Mouse (Mus musculus) CH12.LX (cell line): Measurements from ENCODE around the gene Lefty2. TPM values are rescaled to one million over a fixed set of nuclear protein-coding genes. Genes with fewer than 3 reads are reported as not detected.

Experiments used
- DNase-seq: peaks from one replicate; pipeline ENCODE4 v3.0.0-alpha.2; 2013; ENCODE audit errors: extremely low read depth
- H3K27ac ChIP-seq: 2 replicates; pipeline ENCODE4 v1.5.1; 2012; ENCODE audit warnings: low read depth, mild to moderate bottlenecking, control low read depth, moderate library complexity; ENCODE audit not compliant: insufficient read depth
- H3K27me3 ChIP-seq: replicated peaks from 2 replicates; pipeline ENCODE3; 2012; ENCODE audit warnings: inconsistent platforms
- H3K36me3 ChIP-seq, 2 experiments: replicated peaks in 1 of 2; 2 replicates each; pipeline versions ENCODE3 to v1.6.1; 2012; ENCODE audit warnings: inconsistent platforms in 1 of 2, low read length in 1 of 2, mild to moderate bottlenecking in 1 of 2, mixed read lengths in 1 of 2, moderate library complexity in 1 of 2; ENCODE audit not compliant: control insufficient read depth in 1 of 2, insufficient read depth in 1 of 2
- H3K4me1 ChIP-seq, 2 experiments: 2 replicates each; pipeline ENCODE4 v1.6.1; 2012; ENCODE audit warnings: inconsistent platforms in 1 of 2, moderate library complexity in 1 of 2; ENCODE audit not compliant: insufficient read depth in 2 of 2, control insufficient read depth in 1 of 2
- H3K4me2 ChIP-seq: 2 replicates; pipeline ENCODE4 v1.6.1; 2012; ENCODE audit warnings: low read depth, mild to moderate bottlenecking, control low read depth; ENCODE audit not compliant: poor library complexity, insufficient read depth, severe bottlenecking
- H3K4me3 ChIP-seq, 3 experiments: fragments of 150-350 bp in 1 of 3; sonication (generic) in 1 of 3; replicated peaks in 1 of 3; 2 replicates each; pipeline versions ENCODE3 to v1.5.1; 2011 to 2012; ENCODE audit warnings: low read depth in 2 of 3, low read length in 2 of 3, mild to moderate bottlenecking in 2 of 3, moderate library complexity in 2 of 3, control low read depth in 1 of 3, improper control_type of control experiment in 1 of 3, inconsistent platforms in 1 of 3, mixed read lengths in 1 of 3; ENCODE audit not compliant: poor library complexity in 1 of 3
- H3K79me2 ChIP-seq: replicated peaks from 2 replicates; pipeline ENCODE4 v1.6.1; 2012; ENCODE audit warnings: mild to moderate bottlenecking, moderate library complexity; ENCODE audit not compliant: control insufficient read depth, poor library complexity, insufficient read depth, severe bottlenecking; ENCODE audit errors: extremely low read depth
- H3K9ac ChIP-seq: 2 replicates; pipeline ENCODE4 v1.6.1; 2012; ENCODE audit warnings: low read depth, mild to moderate bottlenecking, control low read depth, moderate library complexity; ENCODE audit not compliant: insufficient read depth
- H3K9me3 ChIP-seq: replicated peaks from 2 replicates; pipeline ENCODE3; 2012; ENCODE audit warnings: low read length, inconsistent platforms, mixed read lengths
- CTCF ChIP-seq, 2 experiments: IDR thresholded peaks in 1 of 2; conservative IDR thresholded peaks in 1 of 2; 2 replicates each; pipeline ENCODE4 v1.5.1; 2011 to 2012; ENCODE audit warnings: low read depth in 2 of 2, low read length in 2 of 2, improper control_type of control experiment in 1 of 2, inconsistent platforms in 1 of 2, mild to moderate bottlenecking in 1 of 2, moderate library complexity in 1 of 2
- ELF1 ChIP-seq: IDR thresholded peaks from 2 replicates; pipeline ENCODE4 v1.6.1; 2014; ENCODE audit warnings: low read depth, mild to moderate bottlenecking, inconsistent platforms, low read length, improper control_type of control experiment
- EP300 ChIP-seq: IDR thresholded peaks from 2 replicates; pipeline ENCODE4 v1.6.1; 2011; ENCODE audit warnings: low read length, improper control_type of control experiment
- HCFC1 ChIP-seq: IDR thresholded peaks from 2 replicates; pipeline ENCODE4 v1.6.1; 2012; ENCODE audit warnings: low read depth, mild to moderate bottlenecking, inconsistent platforms, low read length, improper control_type of control experiment
- KAT2A ChIP-seq: IDR thresholded peaks from 2 replicates; pipeline ENCODE4 v1.6.1; 2012; ENCODE audit warnings: low read length, improper control_type of control experiment, inconsistent platforms; ENCODE audit not compliant: insufficient replicate concordance
- MAFK ChIP-seq: IDR thresholded peaks from 2 replicates; pipeline ENCODE4 v1.6.1; 2011; ENCODE audit warnings: low read length, improper control_type of control experiment; ENCODE audit not compliant: insufficient replicate concordance
- MAX ChIP-seq: IDR thresholded peaks from 2 replicates; pipeline ENCODE4 v1.6.1; 2011; ENCODE audit warnings: low read length, improper control_type of control experiment
- MAZ ChIP-seq: IDR thresholded peaks from 2 replicates; pipeline ENCODE4 v1.6.1; 2012; ENCODE audit warnings: low read depth, mild to moderate bottlenecking, inconsistent platforms, low read length, improper control_type of control experiment, moderate library complexity
- NELFE ChIP-seq: IDR thresholded peaks from 2 replicates; pipeline ENCODE4 v1.6.1; 2011; ENCODE audit warnings: low read depth, low read length, improper control_type of control experiment
- PAX5 ChIP-seq: IDR thresholded peaks from 2 replicates; pipeline ENCODE4 v1.6.1; 2012; ENCODE audit warnings: low read length, inconsistent platforms, mixed read lengths
- POLR2A ChIP-seq: IDR thresholded peaks from 2 replicates; pipeline ENCODE4 v1.6.1; 2011; ENCODE audit warnings: low read depth, mild to moderate bottlenecking, improper control_type of control experiment, low read length
- POLR2AphosphoS2 ChIP-seq: IDR thresholded peaks from 2 replicates; pipeline ENCODE4 v1.6.1; 2011; ENCODE audit warnings: low read depth, low read length, improper control_type of control experiment
- RAD21 ChIP-seq: IDR thresholded peaks from 2 replicates; pipeline ENCODE4 v1.6.1; 2011; ENCODE audit warnings: low read depth, mild to moderate bottlenecking, low read length, improper control_type of control experiment, moderate library complexity
- SMC3 ChIP-seq: IDR thresholded peaks from 2 replicates; pipeline ENCODE4 v1.6.1; 2011; ENCODE audit warnings: low read depth, low read length, improper control_type of control experiment
- TBP ChIP-seq: conservative IDR thresholded peaks from 2 replicates; pipeline ENCODE4 v1.6.1; 2011; ENCODE audit warnings: low read depth, low read length, improper control_type of control experiment
- USF2 ChIP-seq: conservative IDR thresholded peaks from 2 replicates; pipeline ENCODE4 v1.6.1; 2011; ENCODE audit warnings: low read depth, low read length, improper control_type of control experiment
- ZC3H11A ChIP-seq: IDR thresholded peaks from 2 replicates; pipeline ENCODE4 v1.6.1; 2012; ENCODE audit warnings: low read depth, mild to moderate bottlenecking, inconsistent platforms, low read length, improper control_type of control experiment
- ZNF384 ChIP-seq: IDR thresholded peaks from 2 replicates; pipeline ENCODE4 v1.6.1; 2012; ENCODE audit warnings: low read depth, low read length, improper control_type of control experiment, inconsistent platforms
- dilution Hi-C: fragments of 300-500 bp; cut with MboI; formaldehyde crosslinking; loops from 2 replicates; pipeline ENCODE4 v1.14.3; 2020; ENCODE audit warnings: low sequenced_read_pairs; ENCODE audit not compliant: extremely low pct_unique_long_range_greater_than_20kb, extremely low pct_ligation_motif_present
- in situ Hi-C: fragments of 300-500 bp; cut with MboI; formaldehyde crosslinking; loops from 3 replicates; pipeline ENCODE4 v1.14.3; 2019; ENCODE audit warnings: low sequenced_read_pairs, low pct_ligation_motif_present, low pct_unique_long_range_greater_than_20kb, mixed read lengths
- polyA plus RNA-seq: library from polyadenylated mRNA; unstranded; fragments of >175 nt; gene quantifications from 2 replicates; pipeline ENCODE4 v1.2.1, GENCODE M21; 2012; ENCODE audit warnings: low read depth; ENCODE audit not compliant: insufficient read length
- total RNA-seq, 2 experiments: library from RNA; depleted of rRNA; stranded (reverse); fragments of 300-350 nt in 1 of 2; fragments of >200 nt in 1 of 2; gene quantifications; 2 replicates each; pipeline ENCODE4 v1.2.3; 2012 to 2014

The Lefty2 gene
- total and polyA plus RNA-seq, 3 experiments = not detected

DNA sequence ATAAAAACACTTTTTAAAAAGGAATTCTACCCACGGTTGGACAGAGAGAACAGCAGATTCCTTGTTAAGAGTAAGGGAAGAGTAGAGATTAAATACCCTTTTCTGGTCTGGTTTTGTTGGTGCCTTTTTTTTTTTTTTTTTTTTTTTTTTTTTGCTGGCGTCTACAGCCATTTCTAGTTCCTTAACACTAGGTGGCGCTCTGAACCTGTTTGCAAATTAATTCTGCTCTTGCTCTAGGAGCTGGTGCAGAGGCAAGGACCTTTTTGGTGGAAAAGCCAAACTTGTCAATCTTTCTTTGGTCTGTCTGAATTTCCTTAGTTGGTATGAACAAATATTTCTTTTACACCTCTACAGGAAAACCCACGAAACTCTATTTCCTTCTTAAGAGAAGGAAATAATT, 8.2 kb downstream of the Lefty2 start:
- in situ Hi-C loops = no loop called here
- Histone ChIP-seq H3K9ac (no peak overlapping the region), H3K4me3 (no peak overlapping the region), H3K4me1 (peaks cover 6 to 21% of the 10 kb centered on the region in 2 experiments), H3K27ac (no peak overlapping the region), H3K79me2 (peaks cover 16% of the 10 kb centered on the region), H3K4me2 (no peak overlapping the region), H3K36me3 (peaks cover 6 to 7% of the 10 kb centered on the region in 2 experiments), H3K9me3 (no peaks in the 10 kb centered on the region), H3K27me3 (no peaks in the 10 kb centered on the region)
- TF ChIP-seq ZC3H11A (peak; percentile 29; the same call in 1 of the 2 replicates), NELFE (no peak), RAD21 (peak; percentile 85), HCFC1 (peak; percentile 25; the same call in 1 of the 2 replicates), USF2 (no peak), ZNF384 (peak; percentile 100), PAX5 (no peak), CTCF (conservative IDR thresholded peaks at IDR 0.05 in 1 of 2, IDR thresholded peaks at IDR 0.05 in 1 of 2; ENCODE audit: low read depth in 2 of 2, low read length in 2 of 2) (peak; percentile 59 to 92), MAZ (no peak), EP300 (no peak), SMC3 (peak; percentile 75), KAT2A (no peak), MAX (no peak), POLR2AphosphoS2 (no peak)
- peak; percentile 76 for DNase-seq
- dilution Hi-C loops = no loop called here

DNA sequence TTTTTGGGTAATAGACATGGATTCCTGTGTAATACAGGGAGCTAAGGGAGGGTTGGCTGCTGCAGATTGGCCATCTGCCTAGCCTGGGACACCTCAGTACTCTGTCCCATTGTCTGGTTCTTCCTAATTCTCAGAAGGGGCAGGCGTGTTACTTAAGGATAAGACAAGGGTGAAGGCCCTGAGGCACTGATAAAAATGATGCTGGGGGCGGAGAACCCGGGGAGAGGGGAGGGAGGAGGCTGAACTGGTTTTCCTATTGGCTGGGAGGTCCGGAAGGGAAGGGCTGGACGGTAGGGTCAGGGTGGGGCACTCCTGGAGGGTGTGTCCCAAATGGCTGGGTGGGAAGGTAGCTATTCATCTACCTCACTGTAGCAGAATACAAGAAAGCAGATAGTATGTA, 10.0 kb downstream of the Lefty2 start:
- peak; percentile 63 for DNase-seq

More for the DNA sequence above, 10.0 kb downstream of the Lefty2 start:
- Histone ChIP-seq H3K27me3 (no peaks in the 10 kb centered on the region), H3K27ac (no peak overlapping the region), H3K36me3 (peaks cover 22 to 25% of the 10 kb centered on the region in 2 experiments), H3K9me3 (no peaks in the 10 kb centered on the region), H3K9ac (no peak overlapping the region), H3K4me1 (peaks cover 10 to 37% of the 10 kb centered on the region in 2 experiments), H3K4me3 (no peak overlapping the region), H3K79me2 (peaks cover 16% of the 10 kb centered on the region), H3K4me2 (no peak overlapping the region; the same call in 1 of the 2 replicates)
- in situ Hi-C loops (no loop called here), dilution Hi-C loops (no loop called here)
- TF ChIP-seq TBP (0 out of 2 replicates have a peak, but pooled peaks have one; percentile 11), HCFC1 (no peak), POLR2A (peak; percentile 41; the same call in 1 of the 2 replicates), NELFE (0 out of 2 replicates have a peak, but pooled peaks have one; percentile 17), MAZ (peak; percentile 52; the same call in 1 of the 2 replicates), MAFK (no peak), ELF1 (0 out of 2 replicates have a peak, but pooled peaks have one; percentile 31)
